Mouse (Mus musculus) gastrocnemius, adult 18-20 months (tissue): Measurements from ENCODE around the gene Olfr834. TPM values are rescaled to one million over a fixed set of nuclear protein-coding genes. Genes with fewer than 3 reads are reported as not detected.

Experiments
- DNase-seq: peaks from one replicate; pipeline ENCODE4 v3.0.0; 2021; ENCODE audit warnings: low spot score
- long read RNA-seq, 2 experiments: library from polyadenylated mRNA; stranded (forward); transcript quantifications; one replicate each; pipeline ENCODE4 v2.0.0; 2021
- total RNA-seq, 2 experiments: library from RNA; stranded (reverse); gene quantifications; 2 replicates each; pipeline ENCODE4 v1.2.3; 2021

Gene Olfr834
- total RNA-seq: not detected
- long read RNA-seq, experiment 1: 0 reads
- long read RNA-seq, experiment 2: 0 reads

GRCm38 (mm10) chr9:18987690-18988089, at the start of gene Olfr834:
Gene Olfr834, plus strand, starts transcription at chr9:18987990.
- no peak for DNase-seq

DNA sequence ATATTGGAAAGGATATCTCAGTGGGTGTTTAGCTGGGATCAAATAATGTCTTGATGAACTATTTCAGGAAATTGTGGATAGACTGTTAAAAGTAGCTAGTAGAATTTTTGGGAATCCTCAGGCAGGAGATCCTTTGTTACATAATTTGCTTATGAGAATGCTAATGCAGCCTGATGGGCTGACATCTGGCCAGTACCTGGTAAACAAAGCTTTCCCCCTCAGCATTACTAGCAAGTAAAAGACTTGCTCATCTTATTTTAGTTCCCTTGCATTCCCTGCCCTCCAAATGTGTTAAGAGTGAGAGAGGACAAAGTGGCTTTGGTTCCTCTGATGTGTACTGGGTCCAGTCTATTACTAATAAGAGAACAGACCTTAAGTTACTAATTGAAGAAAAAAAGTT, 25.8 kb upstream of the Olfr834 start:
- no peak for DNase-seq

GRCm38 (mm10) chr9:19032435-19032834, 44.6 kb downstream of the Olfr834 start, which contains the start of gene Olfr835:
Gene Olfr835, plus strand, starts transcription at chr9:19032735.
- no peak for DNase-seq

Other genes starting within 250 kb of the Olfr834 start
- gene Olfr24, start 224.0 kb upstream of the Olfr834 start, total RNA-seq: not detected
- gene Olfr828, start 168.5 kb upstream of the Olfr834 start, total RNA-seq: not detected
- gene Olfr829, start 133.1 kb upstream of the Olfr834 start, total RNA-seq: not detected
- not detected for gene Olfr830, start 113.3 kb upstream of the Olfr834 start, total RNA-seq
- gene Olfr832, start 50.9 kb upstream of the Olfr834 start, total RNA-seq: not detected
- not detected for gene Olfr835, start 44.7 kb downstream of the Olfr834 start, total RNA-seq
- gene Olfr836, start 132.4 kb downstream of the Olfr834 start, total RNA-seq: not detected
- gene Olfr837, start 148.3 kb downstream of the Olfr834 start, total RNA-seq: not detected
- not detected for gene Olfr839-ps1, start 189.3 kb downstream of the Olfr834 start, total RNA-seq